Mouse (Mus musculus) lung, adult 2 months (tissue): Measurements from ENCODE around the gene H2-T24. TPM values are rescaled to one million over a fixed set of nuclear protein-coding genes. Genes with fewer than 3 reads are reported as not detected.

Experiments
- DNase-seq: peaks from one replicate; pipeline ENCODE4 v3.0.0; 2022
- H3K4me1 ChIP-seq: fragments of 200-500 bp; 2 replicates; pipeline ENCODE4 v1.6.1; 2011; ENCODE audit warnings: low read length; ENCODE audit not compliant: control insufficient read depth, insufficient read depth
- H3K4me3 ChIP-seq: fragments of 200-500 bp; replicated peaks from 2 replicates; pipeline ENCODE3; 2011; ENCODE audit warnings: low read depth, mild to moderate bottlenecking, control low read depth, low read length; ENCODE audit errors: extremely low read depth
- CTCF ChIP-seq: fragments of 200-500 bp; IDR thresholded peaks from 2 replicates; pipeline ENCODE4 v1.5.1; 2011; ENCODE audit warnings: mild to moderate bottlenecking, low read length, control low read depth; ENCODE audit not compliant: insufficient read depth
- POLR2A ChIP-seq: fragments of 200-500 bp; IDR thresholded peaks from 2 replicates; pipeline ENCODE4 v1.6.1; 2011; ENCODE audit warnings: low read depth, mild to moderate bottlenecking, control low read depth, low read length, borderline replicate concordance; ENCODE audit errors: extremely low read depth
- WGBS: fragments of 180-500 bp; shearing (Covaris S2); methylation state at CpG from one replicate; pipeline ENCODE4 v1.1.7; 2018; 5-methylcytosine and 5-hydroxymethylcytosine counted together
- polyA plus RNA-seq: library from polyadenylated mRNA; depleted of rRNA; stranded (reverse); fragments of >200 nt; gene quantifications from 2 replicates; pipeline ENCODE4 v1.2.3, GENCODE M21; 2012

H2-T24 gene
- polyA plus RNA-seq, 1 experiment: 16.5 TPM

DNA sequence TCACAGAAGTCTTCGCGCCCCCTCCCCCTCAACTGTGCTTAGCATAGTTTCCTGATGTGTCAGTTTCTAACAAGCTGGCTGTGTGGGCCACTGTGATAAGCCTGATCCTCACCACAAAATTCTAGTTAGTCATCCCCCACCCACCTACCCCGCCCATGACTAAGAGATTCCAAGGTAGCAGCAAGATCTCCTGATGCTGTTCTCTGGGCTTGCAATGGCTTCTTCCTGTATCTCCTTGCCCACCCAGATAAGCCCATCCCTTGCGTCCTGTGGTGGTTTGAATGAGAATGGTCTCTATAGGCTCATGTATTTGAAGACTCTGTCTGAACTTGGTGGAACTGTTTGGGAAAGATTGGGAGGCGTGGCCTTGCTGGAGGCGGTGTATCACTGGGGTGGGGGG is 18.4 kb downstream of the H2-T24 start:
- WGBS: 91% methylated on average over 6 of the region's 6 CpGs
- DNase-seq: no peak

DNA sequence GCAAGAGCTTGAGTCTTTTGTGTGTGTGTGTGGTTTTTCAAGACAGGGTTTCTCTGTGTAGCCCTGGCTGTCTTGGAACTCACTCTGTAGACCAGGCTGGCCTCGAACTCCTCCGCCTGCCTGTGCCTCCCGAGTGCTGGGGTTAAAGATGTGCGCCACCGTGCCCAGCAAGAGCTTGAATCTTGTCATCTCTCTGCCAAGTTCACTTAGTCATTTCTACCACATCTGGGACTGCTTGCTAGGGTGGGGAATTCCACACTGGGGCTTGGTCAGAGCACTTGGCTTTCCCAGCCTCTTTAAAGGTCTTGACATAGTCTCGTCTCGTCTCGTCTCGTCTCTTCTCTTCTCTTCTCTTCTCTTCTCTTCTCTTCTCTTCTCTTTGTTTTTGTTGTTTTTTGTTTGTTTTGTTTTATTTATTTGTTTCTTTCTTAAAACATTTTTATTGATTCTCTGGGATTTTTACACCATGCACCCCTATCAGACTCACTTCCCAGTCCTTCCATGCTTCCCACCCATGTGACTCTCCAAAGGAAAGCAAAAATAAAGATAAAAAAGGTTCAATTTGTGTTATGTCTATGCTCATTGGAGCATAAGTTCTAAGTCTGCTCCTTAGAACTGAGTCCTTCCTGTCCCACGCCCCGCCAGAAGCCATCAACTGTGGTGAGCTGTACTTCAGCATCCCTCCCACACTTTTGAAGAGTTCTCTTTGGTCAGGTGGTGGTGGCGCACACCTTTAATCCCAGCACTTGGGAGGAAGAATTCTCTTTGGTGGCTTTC is 19.1 kb downstream of the H2-T24 start:
- WGBS: 74% methylated on average over 12 of the region's 12 CpGs
- DNase-seq: no peak
- Histone ChIP-seq H3K4me3 (no peak overlapping the region), H3K4me1 (peaks cover 3% of the 10 kb centered on the region; the same call in 1 of the 2 replicates)
- no peak for TF ChIP-seq CTCF
- TF ChIP-seq POLR2A: no peak

More for the DNA sequence above, 18.4 kb downstream of the H2-T24 start:
- TF ChIP-seq POLR2A (no peak), CTCF (no peak)
- Histone ChIP-seq H3K4me1 (peaks cover 3% of the 10 kb centered on the region; the same call in 1 of the 2 replicates), H3K4me3 (no peak overlapping the region)

DNA sequence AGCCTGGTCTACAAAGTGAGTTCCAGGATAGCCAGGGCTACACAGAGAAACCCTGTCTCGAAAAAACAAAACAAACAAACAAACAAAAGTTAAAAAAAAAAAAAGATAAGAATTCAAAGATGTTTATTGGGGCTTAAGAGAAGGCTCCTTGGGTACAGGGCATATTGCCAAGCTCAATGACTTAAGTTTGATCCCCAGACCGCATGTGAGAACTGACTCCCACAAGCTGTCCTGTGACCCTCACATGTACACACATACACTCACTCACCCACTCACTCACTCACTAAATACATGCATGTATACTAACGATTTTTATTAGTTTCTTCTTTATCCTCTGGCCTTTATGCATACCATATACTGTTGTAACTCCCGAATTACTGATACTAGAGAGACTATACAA is 20.0 kb downstream of the H2-T24 start:
- DNase-seq: no peak
- WGBS: 56% methylated on average over 4 of the region's 4 CpGs

DNA sequence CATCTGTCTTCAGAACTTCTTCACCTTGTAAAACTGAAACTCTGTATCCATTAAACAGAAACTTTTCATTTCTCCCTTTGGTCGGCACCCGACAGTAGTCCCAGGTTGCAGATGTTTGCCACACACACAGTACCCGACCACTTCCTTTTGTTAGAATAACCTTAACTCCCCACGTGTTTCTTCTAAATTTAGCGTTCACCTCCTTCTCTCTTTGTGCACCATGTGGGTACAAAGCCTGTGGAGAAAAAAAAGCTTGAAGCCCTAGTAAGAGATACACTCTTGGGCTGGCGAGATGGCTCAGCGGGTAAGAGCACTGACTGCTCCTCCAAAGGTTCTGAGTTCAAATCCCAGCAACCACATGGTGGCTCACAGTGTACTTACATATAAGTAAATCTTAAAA is 21.0 kb downstream of the H2-T24 start:
- no peak for DNase-seq
- no peak for TF ChIP-seq CTCF
- TF ChIP-seq POLR2A: no peak
- no peak overlapping the region for H3K4me3 ChIP-seq
- peaks cover 6% of the 10 kb centered on the region; the same call in 1 of the 2 replicates for H3K4me1 ChIP-seq
- 68% methylated on average over 7 of the region's 7 CpGs for WGBS

More for the DNA sequence above, 20.0 kb downstream of the H2-T24 start:
- TF ChIP-seq CTCF (no peak), POLR2A (no peak)
- Histone ChIP-seq H3K4me3 (no peak overlapping the region), H3K4me1 (peaks cover 5% of the 10 kb centered on the region; the same call in 1 of the 2 replicates)

DNA sequence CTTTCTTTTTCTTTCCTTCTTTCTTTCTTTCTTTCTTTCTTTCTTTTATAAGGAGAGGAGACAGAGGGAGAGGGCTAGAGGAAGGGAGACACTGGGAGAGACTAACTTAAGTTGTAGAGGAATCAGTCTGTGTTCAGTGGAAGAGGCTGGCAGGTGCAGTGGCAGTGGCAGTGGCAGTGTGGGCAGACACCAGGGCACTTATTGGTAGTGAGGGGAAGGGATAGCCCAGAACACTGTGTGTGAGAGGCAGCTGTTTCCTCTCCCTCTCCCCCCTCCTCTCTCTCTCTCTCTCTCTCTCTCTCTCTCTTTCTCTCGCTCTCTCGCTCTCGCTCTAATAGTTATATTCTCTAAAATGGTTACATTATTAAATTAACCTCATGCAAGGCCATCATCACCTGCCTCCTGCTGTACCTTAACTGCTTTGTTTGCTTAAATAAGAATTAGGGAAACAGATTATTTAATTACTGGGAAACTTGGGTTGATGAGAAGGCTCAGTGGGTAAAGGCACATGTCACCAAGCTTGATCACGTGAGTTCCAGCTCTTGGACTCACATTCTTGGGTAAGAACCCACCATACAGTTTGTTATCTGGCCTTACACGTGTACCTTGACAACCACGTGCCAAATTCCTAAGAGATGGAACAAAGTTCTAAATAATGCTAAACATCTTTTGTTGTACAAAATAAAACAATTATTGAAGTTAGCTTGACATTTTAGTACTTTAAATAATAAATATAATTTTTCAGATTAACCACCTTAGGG is 21.6 kb downstream of the H2-T24 start:
- DNase-seq: no peak
- WGBS: 67% methylated on average over 6 of the region's 6 CpGs

GRCm38 (mm10) chr17:35997713-35998510 is 22.4 kb downstream of the H2-T24 start:
- H3K4me3 ChIP-seq: no peak overlapping the region
- peaks cover 6% of the 10 kb centered on the region; the same call in 1 of the 2 replicates for H3K4me1 ChIP-seq
- TF ChIP-seq POLR2A (no peak), CTCF (no peak)
- DNase-seq: no peak
- WGBS: 51% methylated on average over 12 of the region's 12 CpGs

More for the DNA sequence above, 21.6 kb downstream of the H2-T24 start:
- Histone ChIP-seq H3K4me1 (peaks cover 6% of the 10 kb centered on the region; the same call in 1 of the 2 replicates), H3K4me3 (no peak overlapping the region)
- TF ChIP-seq CTCF (no peak), POLR2A (no peak)

DNA sequence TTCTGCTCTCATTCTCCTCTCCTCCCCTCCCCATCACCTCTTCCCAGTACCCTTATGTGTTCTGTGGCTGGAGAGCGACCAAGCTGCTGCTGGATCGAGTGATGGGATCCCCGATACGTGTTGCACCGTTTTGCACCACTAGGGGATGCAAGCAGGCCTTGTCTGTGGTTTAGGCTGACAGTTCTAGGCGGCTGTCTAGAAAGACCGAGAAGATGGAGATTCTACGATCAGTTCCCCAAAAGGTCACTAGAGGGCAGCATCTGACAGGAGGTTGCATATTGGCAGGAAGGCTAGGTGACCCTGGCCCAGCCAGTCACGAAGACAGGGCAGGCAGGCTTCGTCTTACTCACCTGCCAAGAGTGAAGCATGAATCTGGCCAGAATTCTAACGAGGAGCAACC is 23.4 kb downstream of the H2-T24 start:
- DNase-seq: peak; percentile 93
- under 1% methylated on average over 11 of the region's 11 CpGs for WGBS
- H3K4me3 ChIP-seq: no peak overlapping the region
- TF ChIP-seq CTCF (peak; percentile 95), POLR2A (0 out of 2 replicates have a peak, but pooled peaks have one; percentile 3)
- H3K4me1 ChIP-seq: peaks cover 6% of the 10 kb centered on the region; the same call in 1 of the 2 replicates

DNA sequence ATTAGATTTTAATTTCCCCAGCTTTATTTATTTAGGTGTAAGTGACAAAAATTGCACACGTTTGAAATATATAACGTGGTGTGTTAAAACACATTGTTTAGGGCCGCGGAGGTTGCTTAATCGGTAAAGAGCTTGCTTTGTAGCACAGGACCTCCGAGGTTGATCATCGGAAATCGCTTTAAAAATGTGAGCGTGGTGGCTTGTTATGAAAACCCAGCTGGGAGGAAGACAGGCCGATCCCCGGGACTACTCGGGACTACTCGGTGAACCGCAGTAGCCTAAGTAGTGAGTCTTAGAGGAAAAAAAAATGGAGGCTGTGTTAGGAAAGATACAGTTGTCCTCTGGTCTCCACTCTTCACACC is 25.5 kb downstream of the H2-T24 start:
- Histone ChIP-seq H3K4me3 (peak overlapping the region; percentile 63), H3K4me1 (peaks cover 6% of the 10 kb centered on the region; the same call in 1 of the 2 replicates)
- under 1% methylated on average over 14 of the region's 14 CpGs for WGBS
- TF ChIP-seq CTCF (no peak), POLR2A (no peak)
- no peak for DNase-seq
